8 mouse cellular contexts compared by ENCODE assay signal in genomic region chr7:92739956-92740355, GRCm38 (mm10). TPM values are rescaled to one million over a fixed set of nuclear protein-coding genes. Genes with fewer than 3 reads are reported as not detected.
DNase-seq lines count a peak whose midpoint lies in the region; ATAC-seq and TF ChIP-seq lines count a peak whose summit lies in the region.

No protein-coding gene starts in this region.

- intact Hi-C loops in heart, postnatal 14 days (cut with DNase I): loop anchor here (5.0 to 10.0 kb wide), 5 partner anchors 73 to 355 kb away; partner anchors contain the start of genes Ankrd42, Ccdc90b and Pcf11

- H3K27ac ChIP-seq in heart, postnatal 0 days (ENCODE audit: low read depth): no peak overlapping the region
- H3K27ac ChIP-seq in brown adipose tissue, adult 24 weeks (replicated peaks; ENCODE audit: low read depth, low read length): no peak overlapping the region
- H3K27ac ChIP-seq in hindbrain, embryonic 16.5 days (ENCODE audit: low read depth, low read length): no peak overlapping the region
- no peak overlapping the region for H3K27ac ChIP-seq in midbrain, postnatal 0 days (ENCODE audit: low read depth, low read length)

- TF ChIP-seq CTCF in heart, postnatal 0 days (IDR thresholded peaks at IDR 0.05; ENCODE audit: low read depth): no peak
- no peak for TF ChIP-seq CTCF in midbrain, postnatal 0 days (IDR thresholded peaks at IDR 0.05)

- no peak for TF ChIP-seq EP300 in heart, postnatal 0 days (IDR thresholded peaks at IDR 0.05; ENCODE audit: low read depth)

- peaks cover 25% of the 10 kb centered on the region for H3K4me1 ChIP-seq in heart, postnatal 0 days (ENCODE audit: control insufficient read depth, insufficient read depth)
- H3K4me1 ChIP-seq in brown adipose tissue, adult 24 weeks (ENCODE audit: control insufficient read depth, insufficient read depth, insufficient read length, low read length): 0 out of 2 replicates have a peak, but pooled peaks cover 2% of the 10 kb centered on the region
- peaks cover 36% of the 10 kb centered on the region for H3K4me1 ChIP-seq in hindbrain, embryonic 16.5 days (ENCODE audit: control insufficient read depth, insufficient read depth, low read depth, low read length)
- peaks cover 6% of the 10 kb centered on the region; the same call in 1 of the 2 replicates for H3K4me1 ChIP-seq in midbrain, postnatal 0 days (ENCODE audit: insufficient read depth, low read length)

- no peak for ATAC-seq in heart, postnatal 0 days (ENCODE audit: insufficient read depth, low read depth)
- no peak for ATAC-seq in hindbrain, embryonic 16.5 days
- no peak for ATAC-seq in midbrain, postnatal 0 days (ENCODE audit: low FRiP score)

- H3K4me3 ChIP-seq in heart, postnatal 0 days (ENCODE audit: low read depth, low read length): peak overlapping the region; percentile 88
- peak overlapping the region; percentile 86; the same call in 1 of the 2 replicates for H3K4me3 ChIP-seq in brown adipose tissue, adult 24 weeks (ENCODE audit: insufficient read depth, low read depth, low read length)
- peak overlapping the region; percentile 78 for H3K4me3 ChIP-seq in hindbrain, embryonic 16.5 days (ENCODE audit: low read length)
- H3K4me3 ChIP-seq in midbrain, postnatal 0 days (ENCODE audit: low read depth, low read length): peak overlapping the region; percentile 86

- peaks cover 5% of the 10 kb centered on the region for H3K36me3 ChIP-seq in heart, postnatal 0 days (replicated peaks; ENCODE audit: control insufficient read depth, insufficient read depth, low read length)
- no peaks in the 10 kb centered on the region for H3K36me3 ChIP-seq in hindbrain, embryonic 16.5 days (ENCODE audit: control insufficient read depth, insufficient read depth, low read length)
- no peaks in the 10 kb centered on the region for H3K36me3 ChIP-seq in midbrain, postnatal 0 days (ENCODE audit: insufficient read depth, low read length)

- peak overlapping the region; percentile 74 for H3K4me2 ChIP-seq in heart, postnatal 0 days (ENCODE audit: low read depth, low read length)
- H3K4me2 ChIP-seq in hindbrain, embryonic 16.5 days (ENCODE audit: low read length): peak overlapping the region; percentile 66
- H3K4me2 ChIP-seq in midbrain, postnatal 0 days (ENCODE audit: low read depth, low read length, poor library complexity, severe bottlenecking): peak overlapping the region; percentile 79

- H3K27me3 ChIP-seq in heart, postnatal 0 days (ENCODE audit: control insufficient read depth, insufficient read depth, low read length): no peaks in the 10 kb centered on the region
- no peaks in the 10 kb centered on the region for H3K27me3 ChIP-seq in hindbrain, embryonic 16.5 days (replicated peaks; ENCODE audit: control insufficient read depth, insufficient read depth, low read length)
- H3K27me3 ChIP-seq in midbrain, postnatal 0 days (ENCODE audit: insufficient read depth, low read length): no peaks in the 10 kb centered on the region

- no peak for DNase-seq in heart, postnatal 0 days (ENCODE audit: low spot score)
- no peak for DNase-seq in heart, postnatal 14 days
- no peak for DNase-seq in midbrain, postnatal 0 days (ENCODE audit: low spot score)
- DNase-seq in retina, embryonic 14.5 days (ENCODE audit: low spot score): no peak
- DNase-seq in layer of hippocampus, postnatal 10 days (ENCODE audit: low spot score in 2 of 2): no peak
- no peak for DNase-seq in urinary bladder, postnatal 4 days (ENCODE audit: low spot score in 2 of 2)

- H3K9ac ChIP-seq in heart, postnatal 0 days (replicated peaks; ENCODE audit: low read depth, low read length): peak overlapping the region; percentile 95
- peak overlapping the region; percentile 94 for H3K9ac ChIP-seq in hindbrain, embryonic 16.5 days (ENCODE audit: low read depth, low read length)
- peak overlapping the region; percentile 97 for H3K9ac ChIP-seq in midbrain, postnatal 0 days (replicated peaks; ENCODE audit: low read length, poor library complexity, severe bottlenecking)

- H3K9me3 ChIP-seq in heart, postnatal 0 days (replicated peaks; ENCODE audit: control insufficient read depth, low read length): no peaks in the 10 kb centered on the region
- H3K9me3 ChIP-seq in hindbrain, embryonic 16.5 days (ENCODE audit: control insufficient read depth, low read length): no peaks in the 10 kb centered on the region
- H3K9me3 ChIP-seq in midbrain, postnatal 0 days (ENCODE audit: low read length): no peaks in the 10 kb centered on the region

- 36% methylated on average over 6 of the region's 6 CpGs for WGBS in heart, postnatal 0 days
- WGBS in hindbrain, embryonic 16.5 days: 31% methylated on average over 6 of the region's 6 CpGs
- WGBS in midbrain, postnatal 0 days: 18% methylated on average over 6 of the region's 6 CpGs

RNA-seq across cellular contexts. Expression of gene Rab30, which starts 1.4 kb away (rescaled TPM):
- 2.7 and 6.1 TPM in 2 replicates for total RNA-seq in heart, postnatal 0 days (2014; rRNA removed; ENCODE audit: low replicate concordance)
- 7.2 and 7.3 TPM in 2 replicates for polyA plus RNA-seq in heart, postnatal 0 days (2015; fragmentation: Nextera tagmentation; extraction: Ambion mirVana)
- 10 to 100 TPM; 13.5 to 17.1 TPM for total RNA-seq in heart, postnatal 14 days (2021)
- 16.0 and 20.6 TPM in 2 replicates for polyA plus RNA-seq in brown adipose tissue, adult 24 weeks (2012; ENCODE audit: insufficient read depth, insufficient read length, missing spikeins)
- 22.1 and 24.7 TPM in 2 replicates for polyA plus RNA-seq in hindbrain, embryonic 16.5 days (2015; fragmentation: Nextera tagmentation; extraction: Ambion mirVana)
- 37.2 and 44.7 TPM in 2 replicates for total RNA-seq in midbrain, postnatal 0 days (2014; rRNA removed)
- 13.6 and 18.5 TPM in 2 replicates for polyA plus RNA-seq in midbrain, postnatal 0 days (2015; fragmentation: Nextera tagmentation; extraction: Ambion mirVana)
- 10 to 100 TPM; 43.7 to 44.0 TPM for total RNA-seq in layer of hippocampus, postnatal 10 days (2021)
